Mouse (Mus musculus) stomach, embryonic 16.5 days (tissue): ENCODE data around the gene Prkg2. TPM values are rescaled to one million over a fixed set of nuclear protein-coding genes. Genes with fewer than 3 reads are reported as not detected.

ENCODE experiments used
- ATAC-seq: fragments of 200-750 bp; cut with Nextera tagmentation; 2 replicates; pipeline ENCODE4 v1.8.0; 2017; ENCODE audit warnings: moderate number of reproducible peaks, moderate TSS enrichment; ENCODE audit not compliant: insufficient read depth, low FRiP score
- H3K27ac ChIP-seq: fragments of 300-500 bp; sonication (generic); 2 replicates; pipeline ENCODE4 v1.5.1; 2014; ENCODE audit warnings: low read length
- H3K27me3 ChIP-seq: fragments of 300-500 bp; sonication (generic); 2 replicates; pipeline ENCODE4 v1.6.1; 2014; ENCODE audit warnings: low read length, control low read depth, mixed read lengths; ENCODE audit not compliant: control insufficient read depth, insufficient read depth
- H3K36me3 ChIP-seq: fragments of 300-500 bp; sonication (generic); 2 replicates; pipeline ENCODE4 v1.6.1; 2014; ENCODE audit warnings: low read length; ENCODE audit not compliant: control insufficient read depth, insufficient read depth
- H3K4me1 ChIP-seq: fragments of 300-500 bp; sonication (generic); 2 replicates; pipeline ENCODE4 v1.6.1; 2014; ENCODE audit warnings: low read length, control low read depth, mixed read lengths; ENCODE audit not compliant: control insufficient read depth, insufficient read depth
- H3K4me2 ChIP-seq: fragments of 300-500 bp; sonication (generic); 2 replicates; pipeline ENCODE4 v1.6.1; 2014; ENCODE audit warnings: low read depth, low read length, mixed read lengths
- H3K4me3 ChIP-seq: fragments of 300-500 bp; sonication (generic); replicated peaks from 2 replicates; pipeline ENCODE4 v1.5.1; 2014; ENCODE audit warnings: mild to moderate bottlenecking, low read length
- H3K9ac ChIP-seq: fragments of 300-500 bp; sonication (generic); 2 replicates; pipeline ENCODE4 v1.6.1; 2014; ENCODE audit warnings: low read length
- H3K9me3 ChIP-seq: fragments of 300-500 bp; sonication (generic); replicated peaks from 2 replicates; pipeline ENCODE4 v1.6.1; 2016; ENCODE audit warnings: low read length, control low read depth; ENCODE audit not compliant: control insufficient read depth
- WGBS: fragments of 180-500 bp; shearing (Covaris S2); extraction: QIAGEN DNeasy Blood & Tissue Kit; methylation state at CpG from one replicate; pipeline ENCODE4 v1.1.7; 2014; 5-methylcytosine and 5-hydroxymethylcytosine counted together
- polyA plus RNA-seq: library from polyadenylated mRNA; unstranded; fragments of >200 nt; fragmentation: Nextera tagmentation; extraction: Ambion mirVana; gene quantifications from 2 replicates; pipeline ENCODE4 v1.2.1, GENCODE M21; 2015

Gene Prkg2
- polyA plus RNA-seq, 1 experiment from 2014 or later = 4.7 TPM

DNA sequence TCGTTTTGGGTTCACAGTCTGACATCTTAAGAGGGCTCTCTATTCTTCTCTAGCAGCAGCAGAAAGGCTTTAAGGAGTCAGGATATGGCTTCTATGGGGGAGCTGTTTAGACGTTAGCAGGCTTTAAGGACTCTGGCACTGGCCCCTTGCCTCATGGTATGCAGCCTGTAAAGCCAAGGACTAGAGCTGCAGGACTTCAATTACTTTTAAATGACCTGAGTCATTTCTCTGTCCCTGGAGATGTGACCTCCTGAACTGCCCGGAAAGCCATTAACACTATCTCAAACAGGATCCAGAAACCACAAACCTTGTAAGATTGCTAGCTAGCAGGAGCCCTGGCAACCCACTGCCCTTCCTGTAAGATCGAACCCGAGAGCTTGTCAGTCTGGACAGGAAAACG lies 96.4 kb downstream of the Prkg2 start:
- WGBS = 15% methylated on average over 6 of the region's 6 CpGs
- Histone ChIP-seq H3K4me3 (no peak overlapping the region), H3K9me3 (no peaks in the 10 kb centered on the region)

GRCm38 (mm10) chr5:98939631-98940208 lies 97.4 kb downstream of the Prkg2 start:
- WGBS = 63% methylated on average over 6 of the region's 6 CpGs
- Histone ChIP-seq H3K27ac (no peak overlapping the region), H3K4me1 (no peaks in the 10 kb centered on the region), H3K4me3 (no peak overlapping the region), H3K4me2 (no peak overlapping the region), H3K36me3 (no peaks in the 10 kb centered on the region), H3K27me3 (no peaks in the 10 kb centered on the region), H3K9me3 (no peaks in the 10 kb centered on the region), H3K9ac (no peak overlapping the region)
- no peak for ATAC-seq

More for the DNA sequence above, 96.4 kb downstream of the Prkg2 start:
- H3K36me3 ChIP-seq = no peaks in the 10 kb centered on the region
- no peaks in the 10 kb centered on the region for H3K4me1 ChIP-seq
- no peak for ATAC-seq
- H3K27me3 ChIP-seq = no peaks in the 10 kb centered on the region
- no peak overlapping the region for H3K9ac ChIP-seq
- H3K27ac ChIP-seq = no peak overlapping the region
- no peak overlapping the region for H3K4me2 ChIP-seq

DNA sequence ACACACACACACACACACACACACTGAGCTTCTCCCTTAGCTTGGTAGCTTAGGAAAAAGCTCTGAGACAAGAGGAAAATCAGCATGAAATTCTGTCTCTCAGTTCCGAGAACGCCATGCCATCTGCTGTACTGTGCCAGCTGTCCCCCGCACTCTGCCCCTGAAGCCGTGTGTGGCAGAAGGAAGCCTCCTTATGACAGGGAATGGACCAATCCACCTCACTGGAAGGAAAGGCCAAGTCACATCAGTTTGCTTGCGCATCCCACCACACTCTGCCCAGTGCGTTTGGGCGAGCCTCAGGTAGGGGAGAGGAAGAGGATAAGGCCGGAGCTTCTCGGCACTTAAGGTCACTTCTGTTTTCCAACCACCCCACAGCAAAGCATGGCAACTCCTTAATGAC lies 98.0 kb downstream of the Prkg2 start:
- WGBS = 86% methylated on average over 9 of the region's 9 CpGs

DNA sequence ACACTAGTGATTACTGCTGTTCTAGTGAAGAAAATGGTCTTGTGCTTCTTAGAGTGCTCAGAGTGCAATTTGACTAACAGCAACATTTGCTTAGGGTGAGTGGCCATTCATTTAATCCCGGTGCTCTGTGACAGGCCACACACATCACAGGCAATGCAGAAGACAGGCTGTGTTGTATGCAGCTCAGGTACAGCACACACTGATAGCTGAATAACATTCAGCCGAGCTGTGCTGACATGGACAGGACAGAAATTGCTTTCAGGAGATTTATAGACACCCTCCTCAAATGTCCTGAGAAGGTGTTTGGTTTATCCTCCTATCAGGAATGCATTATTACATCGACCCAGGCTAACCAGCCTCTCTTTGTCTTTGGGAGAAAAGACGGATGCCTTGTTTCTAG lies 99.3 kb downstream of the Prkg2 start:
- Histone ChIP-seq H3K9ac (no peak overlapping the region), H3K4me2 (no peak overlapping the region), H3K4me3 (no peak overlapping the region), H3K4me1 (no peaks in the 10 kb centered on the region), H3K27ac (no peak overlapping the region), H3K36me3 (no peaks in the 10 kb centered on the region), H3K9me3 (no peaks in the 10 kb centered on the region), H3K27me3 (no peaks in the 10 kb centered on the region)
- 38% methylated on average over 4 of the region's 4 CpGs for WGBS
- ATAC-seq = no peak

More for the DNA sequence above, 98.0 kb downstream of the Prkg2 start:
- Histone ChIP-seq H3K27ac (no peak overlapping the region), H3K4me2 (no peak overlapping the region), H3K36me3 (no peaks in the 10 kb centered on the region), H3K4me1 (no peaks in the 10 kb centered on the region), H3K27me3 (no peaks in the 10 kb centered on the region), H3K9me3 (no peaks in the 10 kb centered on the region), H3K4me3 (no peak overlapping the region), H3K9ac (no peak overlapping the region)
- no peak for ATAC-seq

DNA sequence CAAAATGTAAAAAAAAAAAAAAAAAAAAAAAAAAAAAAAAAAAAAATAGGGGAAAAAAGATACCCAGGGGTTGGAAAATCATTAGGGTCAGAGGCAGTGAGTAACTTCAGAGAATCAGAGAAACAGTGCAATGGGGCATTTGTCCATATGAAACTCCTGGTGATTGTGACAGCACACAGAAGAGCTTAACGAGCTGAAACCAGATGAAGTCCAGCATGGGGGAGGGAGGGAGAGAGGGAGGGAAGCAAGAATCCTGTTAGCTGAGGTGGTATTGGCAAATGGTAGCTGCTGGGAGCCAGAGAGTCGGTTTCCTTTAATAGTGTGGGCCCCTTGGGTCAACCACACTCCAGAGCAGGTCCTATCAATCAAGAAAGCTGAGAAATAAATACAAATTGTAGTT lies 100.5 kb downstream of the Prkg2 start:
- no peak for ATAC-seq
- WGBS = 50% methylated on average over 2 of the region's 2 CpGs
- no peak overlapping the region for H3K27ac ChIP-seq
- H3K9ac ChIP-seq = no peak overlapping the region
- H3K4me1 ChIP-seq = no peaks in the 10 kb centered on the region
- no peak overlapping the region for H3K4me2 ChIP-seq
- H3K36me3 ChIP-seq = no peaks in the 10 kb centered on the region
- H3K27me3 ChIP-seq = no peaks in the 10 kb centered on the region
- H3K9me3 ChIP-seq = no peaks in the 10 kb centered on the region
- no peak overlapping the region for H3K4me3 ChIP-seq

DNA sequence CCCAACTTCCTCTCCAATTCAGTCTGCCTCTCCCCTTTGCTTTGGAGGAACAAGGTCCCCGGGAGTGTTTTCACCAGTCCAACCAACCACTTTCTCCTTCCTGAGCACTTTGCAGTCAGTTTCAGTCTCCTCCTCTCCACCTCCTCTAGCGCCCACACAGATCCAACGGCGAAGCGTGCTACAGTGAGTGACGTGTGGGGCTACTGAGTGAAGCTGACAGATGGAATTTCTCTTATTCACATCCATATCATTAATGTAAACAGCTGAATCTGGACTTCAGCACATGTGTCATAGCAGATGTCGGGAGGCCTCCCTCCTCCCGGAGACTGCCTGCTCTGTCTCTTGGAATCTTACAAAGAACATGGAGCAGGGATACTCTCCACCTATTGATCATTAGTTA lies 101.2 kb downstream of the Prkg2 start:
- H3K4me3 ChIP-seq = no peak overlapping the region
- 0 out of 2 replicates have a peak, but pooled peaks have one; percentile 33 for ATAC-seq
- H3K9ac ChIP-seq = no peak overlapping the region
- no peaks in the 10 kb centered on the region for H3K27me3 ChIP-seq
- peak overlapping the region; percentile 30 for H3K4me2 ChIP-seq
- whole genome bisulfite sequencing = 39% methylated on average over 8 of the region's 8 CpGs
- H3K4me1 ChIP-seq = no peaks in the 10 kb centered on the region
- no peak overlapping the region for H3K27ac ChIP-seq
- no peaks in the 10 kb centered on the region for H3K36me3 ChIP-seq
- H3K9me3 ChIP-seq = no peaks in the 10 kb centered on the region

DNA sequence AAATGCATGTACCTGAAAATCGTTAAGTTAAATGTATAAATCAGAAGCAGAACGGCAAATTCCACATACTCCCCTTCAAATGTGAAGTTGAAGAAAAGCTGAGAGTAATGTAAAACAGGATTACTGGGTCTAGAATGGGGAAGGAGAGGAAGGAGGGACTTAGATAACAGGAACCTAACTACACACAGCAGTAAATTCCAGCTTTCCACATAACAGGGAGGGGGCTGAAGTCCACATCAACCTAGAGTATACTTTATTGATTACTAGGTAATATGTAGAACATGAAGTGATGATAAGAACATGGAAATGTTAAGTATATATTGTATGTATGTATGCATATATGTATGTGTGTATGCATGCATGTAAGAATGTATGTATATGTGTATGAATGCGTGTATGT lies 114.2 kb downstream of the Prkg2 start:
- no peak for ATAC-seq
- WGBS = 86% methylated on average over 3 of the region's 3 CpGs
- H3K27ac ChIP-seq = no peak overlapping the region
- no peaks in the 10 kb centered on the region for H3K9me3 ChIP-seq
- H3K36me3 ChIP-seq = no peaks in the 10 kb centered on the region
- no peak overlapping the region for H3K4me2 ChIP-seq
- H3K4me1 ChIP-seq = no peaks in the 10 kb centered on the region
- H3K27me3 ChIP-seq = no peaks in the 10 kb centered on the region
- no peak overlapping the region for H3K4me3 ChIP-seq
- no peak overlapping the region for H3K9ac ChIP-seq

DNA sequence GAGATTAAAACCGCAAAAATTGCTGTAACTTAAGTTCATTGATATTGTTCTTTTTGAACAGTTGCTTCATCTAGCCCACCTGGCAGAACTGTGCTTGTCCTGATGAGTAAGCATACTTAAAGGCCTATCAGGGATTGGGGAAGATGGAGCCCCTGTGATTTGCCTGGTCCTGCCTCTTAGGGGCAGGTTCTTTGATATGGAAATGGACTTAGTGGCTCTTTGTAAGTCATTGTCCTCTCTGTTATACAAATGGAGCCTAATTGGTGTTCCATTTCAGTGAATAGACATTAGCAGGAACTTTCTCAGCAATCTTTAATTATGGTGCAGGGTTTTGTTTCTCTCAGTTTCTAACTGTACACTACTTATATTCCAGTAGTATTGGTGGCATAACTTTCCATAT lies 115.5 kb downstream of the Prkg2 start:
- Histone ChIP-seq H3K36me3 (no peaks in the 10 kb centered on the region), H3K4me3 (no peak overlapping the region), H3K27me3 (no peaks in the 10 kb centered on the region), H3K4me1 (no peaks in the 10 kb centered on the region), H3K27ac (no peak overlapping the region), H3K9ac (no peak overlapping the region), H3K9me3 (no peaks in the 10 kb centered on the region), H3K4me2 (no peak overlapping the region)
- WGBS = 75% methylated on average over 1 of the region's 1 CpGs
- no peak for ATAC-seq

- Histone ChIP-seq H3K27ac (no peak overlapping the region), H3K4me2 (no peak overlapping the region), H3K27me3 (no peaks in the 10 kb centered on the region), H3K4me1 (no peaks in the 10 kb centered on the region), H3K9me3 (no peaks in the 10 kb centered on the region), H3K36me3 (no peaks in the 10 kb centered on the region), H3K9ac (no peak overlapping the region), H3K4me3 (no peak overlapping the region)
- WGBS = 89% methylated on average over 5 of the region's 5 CpGs
- ATAC-seq = no peak
These were observed 118.4 kb downstream of the Prkg2 start for GRCm38 (mm10) chr5:98918716-98919115.

- no peak for ATAC-seq
- Histone ChIP-seq H3K4me3 (no peak overlapping the region), H3K9ac (no peak overlapping the region), H3K4me2 (no peak overlapping the region), H3K27ac (no peak overlapping the region), H3K4me1 (no peaks in the 10 kb centered on the region), H3K36me3 (no peaks in the 10 kb centered on the region), H3K27me3 (no peaks in the 10 kb centered on the region), H3K9me3 (no peaks in the 10 kb centered on the region)
- WGBS = 65% methylated on average over 4 of the region's 4 CpGs
These were observed 134.8 kb downstream of the Prkg2 start for GRCm38 (mm10) chr5:98902339-98902738.
